Mouse (Mus musculus) neural tube, embryonic 15.5 days (tissue): ENCODE results near the gene Ip6k2. TPM values are rescaled to one million over a fixed set of nuclear protein-coding genes. Genes with fewer than 3 reads are reported as not detected.

Experiments
- ATAC-seq: fragments of 200-750 bp; cut with Nextera tagmentation; 2 replicates; pipeline ENCODE4 v1.8.0; 2017; ENCODE audit warnings: mild to moderate bottlenecking, moderate TSS enrichment, moderate library complexity; ENCODE audit not compliant: low FRiP score
- H3K27ac ChIP-seq: fragments of 300-500 bp; sonication (generic); replicated peaks from 2 replicates; pipeline ENCODE4 v1.5.1; 2015; ENCODE audit warnings: mild to moderate bottlenecking, inconsistent platforms
- H3K27me3 ChIP-seq: fragments of 300-500 bp; sonication (generic); replicated peaks from 2 replicates; pipeline ENCODE4 v1.6.1; 2015; ENCODE audit warnings: inconsistent platforms
- H3K36me3 ChIP-seq: fragments of 300-500 bp; sonication (generic); 2 replicates; pipeline ENCODE4 v1.6.1; 2015; ENCODE audit warnings: inconsistent platforms
- H3K4me1 ChIP-seq: fragments of 300-500 bp; sonication (generic); 2 replicates; pipeline ENCODE4 v1.6.1; 2015; ENCODE audit warnings: inconsistent platforms
- H3K4me2 ChIP-seq: fragments of 300-500 bp; sonication (generic); 2 replicates; pipeline ENCODE4 v1.6.1; 2015; ENCODE audit warnings: inconsistent platforms, mild to moderate bottlenecking, moderate library complexity
- H3K4me3 ChIP-seq: fragments of 300-500 bp; sonication (generic); replicated peaks from 2 replicates; pipeline ENCODE4 v1.5.1; 2015; ENCODE audit warnings: mild to moderate bottlenecking, inconsistent platforms
- H3K9ac ChIP-seq: fragments of 300-500 bp; sonication (generic); replicated peaks from 2 replicates; pipeline ENCODE4 v1.6.1; 2015; ENCODE audit warnings: mild to moderate bottlenecking, inconsistent platforms
- H3K9me3 ChIP-seq: fragments of 300-500 bp; sonication (generic); replicated peaks from 2 replicates; pipeline ENCODE4 v1.6.1; 2016; ENCODE audit warnings: inconsistent platforms
- WGBS: fragments of 180-500 bp; shearing (Covaris S2); methylation state at CpG from one replicate; pipeline ENCODE4 v1.1.7; 2015; ENCODE audit warnings: mixed read lengths; 5-methylcytosine and 5-hydroxymethylcytosine counted together
- polyA plus RNA-seq: library from polyadenylated mRNA; unstranded; fragments of >200 nt; fragmentation: Nextera tagmentation; extraction: Ambion mirVana; gene quantifications from 2 replicates; pipeline ENCODE4 v1.2.1, GENCODE M21; 2015

Gene Ip6k2
- polyA plus RNA-seq, 1 experiment from 2014 or later, result 210 TPM

DNA sequence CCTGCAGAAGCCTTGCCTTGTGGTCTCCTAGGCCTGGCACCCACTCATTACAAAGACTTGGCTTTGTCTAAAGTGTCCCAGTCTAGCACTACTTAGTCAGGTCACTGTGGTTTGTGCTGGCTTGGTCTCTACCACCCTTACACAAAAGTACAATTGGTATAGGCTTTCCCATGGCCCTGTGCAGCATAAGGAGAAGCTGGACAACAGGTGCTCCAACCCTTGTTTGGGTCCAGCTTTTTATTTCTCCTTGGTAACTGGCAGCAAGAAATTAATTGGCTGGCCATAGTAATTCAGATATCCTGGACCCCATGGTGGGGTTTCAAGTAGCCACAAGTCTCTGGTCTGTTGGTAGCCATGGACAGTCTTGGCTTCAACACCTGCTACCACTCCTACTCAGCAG is 22.8 kb downstream of the Ip6k2 start:
- Histone ChIP-seq H3K27ac (no peak overlapping the region), H3K4me3 (no peak overlapping the region), H3K36me3 (peaks cover 67% of the 10 kb centered on the region), H3K4me2 (no peak overlapping the region), H3K27me3 (no peaks in the 10 kb centered on the region), H3K4me1 (peaks cover 27% of the 10 kb centered on the region), H3K9me3 (no peaks in the 10 kb centered on the region), H3K9ac (no peak overlapping the region)
- no peak for ATAC-seq

DNA sequence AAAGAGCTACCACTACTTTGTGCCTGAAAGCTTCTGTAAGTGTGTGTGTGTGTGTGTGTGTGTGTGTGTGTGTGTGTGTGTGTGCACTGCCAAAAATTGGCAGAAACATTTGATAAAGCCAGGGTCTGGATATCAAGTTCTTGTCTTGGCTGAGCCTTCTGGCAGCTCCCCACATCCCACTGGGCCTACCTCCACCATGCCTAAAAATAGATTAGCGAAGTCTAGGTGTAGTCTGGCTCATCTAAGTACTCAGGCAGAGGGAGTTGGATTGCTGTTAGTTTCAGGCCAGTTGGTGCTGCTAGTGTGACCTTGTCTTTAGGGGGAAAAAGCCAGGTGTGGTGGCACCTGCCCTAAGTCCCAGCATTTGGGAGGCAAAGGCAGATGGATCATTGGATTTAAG is 23.2 kb downstream of the Ip6k2 start:
- no peak overlapping the region for H3K4me3 ChIP-seq
- peaks cover 67% of the 10 kb centered on the region for H3K36me3 ChIP-seq
- H3K4me2 ChIP-seq, result no peak overlapping the region
- H3K9me3 ChIP-seq, result no peaks in the 10 kb centered on the region
- whole genome bisulfite sequencing, result 88% methylated on average over 1 of the region's 1 CpGs
- no peaks in the 10 kb centered on the region for H3K27me3 ChIP-seq
- 0 out of 2 replicates have a peak overlapping the region, but pooled peaks have one; percentile 85 for H3K27ac ChIP-seq
- ATAC-seq, result no peak
- peaks cover 27% of the 10 kb centered on the region for H3K4me1 ChIP-seq
- no peak overlapping the region for H3K9ac ChIP-seq

DNA sequence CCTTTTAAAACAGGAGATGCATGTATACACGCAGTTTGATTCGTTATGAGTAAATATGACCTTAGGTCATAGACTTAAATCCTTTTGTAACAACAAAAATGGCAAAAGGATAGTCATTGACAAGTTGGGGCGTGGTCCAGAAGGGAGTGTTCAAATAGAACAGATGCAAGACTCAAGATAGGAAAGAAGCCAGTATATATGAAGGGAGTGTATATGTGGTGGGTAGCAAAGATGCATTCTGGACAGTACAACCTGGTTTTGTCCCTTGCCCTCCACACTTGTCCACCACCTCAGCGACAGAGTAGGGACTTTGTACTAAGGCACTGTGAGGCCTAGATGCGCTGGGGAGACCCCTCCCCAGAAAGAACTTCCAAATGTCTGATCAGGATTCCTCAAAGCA is 24.1 kb downstream of the Ip6k2 start:
- WGBS, result 84% methylated on average over 5 of the region's 5 CpGs
- H3K27me3 ChIP-seq, result no peaks in the 10 kb centered on the region
- no peaks in the 10 kb centered on the region for H3K9me3 ChIP-seq
- peak overlapping the region; percentile 85; the same call in 1 of the 2 replicates for H3K27ac ChIP-seq
- H3K36me3 ChIP-seq, result peaks cover 67% of the 10 kb centered on the region
- H3K4me1 ChIP-seq, result peaks cover 27% of the 10 kb centered on the region
- ATAC-seq, result no peak
- H3K4me2 ChIP-seq, result 0 out of 2 replicates have a peak overlapping the region, but pooled peaks have one; percentile 83
- peak overlapping the region; percentile 86; the same call in 1 of the 2 replicates for H3K4me3 ChIP-seq
- H3K9ac ChIP-seq, result no peak overlapping the region

DNA sequence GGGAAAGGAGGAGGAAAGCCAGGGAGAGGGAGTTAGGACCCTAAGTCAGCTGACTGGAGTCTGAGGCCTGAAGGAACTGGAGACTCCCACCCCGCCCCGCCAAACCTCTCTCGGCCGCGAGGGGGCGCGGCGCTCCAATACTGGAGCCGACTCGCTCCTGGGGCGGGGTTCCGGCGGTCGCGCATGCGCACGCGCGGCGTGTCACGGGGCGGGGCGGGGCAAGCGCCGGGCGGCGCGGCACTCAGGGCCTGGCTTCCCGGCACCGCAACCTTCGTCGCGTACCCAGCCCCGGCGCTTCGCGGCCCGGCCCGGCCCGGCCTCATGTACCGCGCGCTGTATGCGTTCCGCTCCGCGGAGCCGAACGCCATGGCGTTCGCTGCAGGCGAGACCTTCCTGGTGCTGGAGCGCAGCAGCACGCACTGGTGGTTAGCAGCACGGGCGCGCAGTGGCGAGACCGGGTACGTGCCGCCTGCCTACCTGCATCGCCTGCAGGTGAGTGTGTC is 24.6 kb downstream of the Ip6k2 start, which contains the start of gene Nckipsd:
TSS of gene Nckipsd (plus strand) at position 206 of the 503 bp plus-strand sequence.
- Histone ChIP-seq H3K4me2 (peak within 1 kb of the TSS; percentile 83), H3K9ac (peak within 1 kb of the TSS; percentile 93), H3K27me3 (no peaks in the 10 kb centered on the region), H3K4me1 (peaks cover 27% of the 10 kb centered on the region), H3K27ac (peak within 1 kb of the TSS; percentile 85), H3K9me3 (no peaks in the 10 kb centered on the region), H3K4me3 (peak within 1 kb of the TSS; percentile 86), H3K36me3 (peaks cover 69% of the 10 kb centered on the region)
- WGBS, result under 1% methylated on average over 62 of the region's 62 CpGs
- ATAC-seq, result peak; percentile 89

DNA sequence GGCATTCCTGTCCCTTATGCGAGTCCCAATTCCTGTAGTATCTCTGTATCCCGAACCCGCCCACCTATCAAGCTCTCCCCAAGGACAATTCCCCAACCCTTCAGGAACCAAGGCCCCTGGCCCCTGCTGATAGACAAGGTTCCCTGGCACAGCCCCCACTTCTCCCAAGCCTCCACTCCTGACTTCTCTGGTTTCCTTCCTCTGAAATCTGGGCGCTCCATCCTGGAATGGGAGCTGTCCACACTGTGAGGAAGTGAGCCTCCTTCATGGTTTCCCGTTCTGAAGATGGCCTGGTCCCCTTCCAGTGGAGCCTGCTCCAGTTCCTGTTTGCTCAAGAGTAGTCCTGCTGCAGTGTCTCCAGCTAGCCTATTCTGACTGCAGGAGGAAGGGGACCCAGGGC is 25.6 kb downstream of the Ip6k2 start:
- Histone ChIP-seq H3K4me3 (peak overlapping the region; percentile 86), H3K36me3 (peaks cover 69% of the 10 kb centered on the region), H3K27ac (no peak overlapping the region), H3K27me3 (no peaks in the 10 kb centered on the region), H3K9ac (peak overlapping the region; percentile 93), H3K4me2 (peak overlapping the region; percentile 83), H3K4me1 (peaks cover 27% of the 10 kb centered on the region), H3K9me3 (no peaks in the 10 kb centered on the region)
- 65% methylated on average over 5 of the region's 5 CpGs for WGBS
- ATAC-seq, result no peak

DNA sequence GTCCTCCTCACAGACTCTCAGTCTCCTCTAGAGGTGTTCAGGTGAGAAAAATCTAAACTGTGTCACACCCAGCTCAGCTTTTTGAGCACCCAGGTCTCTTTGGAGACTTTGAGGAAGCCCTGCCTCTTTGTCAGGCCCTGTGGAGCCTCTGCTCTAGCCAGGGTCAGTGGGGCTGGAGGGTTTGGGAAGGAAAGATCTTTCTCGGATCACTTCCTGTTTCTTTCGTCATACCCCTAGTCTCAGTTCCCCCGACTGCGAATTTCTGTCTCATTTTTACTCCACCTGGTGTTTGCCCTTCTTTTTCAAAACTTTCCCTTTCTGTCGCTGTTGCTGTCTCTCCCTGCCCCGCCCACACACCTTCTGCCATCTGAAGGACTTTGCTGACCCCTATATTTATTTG is 26.1 kb downstream of the Ip6k2 start:
- no peak overlapping the region for H3K4me2 ChIP-seq

DNA sequence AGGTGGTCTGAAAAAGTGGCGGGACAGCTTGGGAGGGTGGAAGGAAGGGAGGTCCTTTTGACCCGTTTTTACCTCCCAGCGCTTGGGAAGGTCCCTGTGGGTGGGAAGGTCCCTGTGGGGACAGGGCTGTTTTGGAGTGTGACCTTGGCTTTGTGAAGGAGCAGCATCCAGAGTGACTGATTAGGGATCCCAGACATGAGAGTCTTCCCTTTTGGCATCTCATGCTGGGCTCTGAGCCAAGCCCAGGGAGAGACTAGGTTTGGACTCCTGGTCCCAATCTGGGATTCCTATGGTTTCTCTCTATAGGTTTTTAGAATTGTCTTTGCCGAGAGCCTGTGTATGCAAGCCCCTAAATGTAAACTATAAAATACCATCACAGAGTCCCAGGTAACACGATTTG is 26.9 kb downstream of the Ip6k2 start:
- H3K36me3 ChIP-seq, result peaks cover 69% of the 10 kb centered on the region

More for the DNA sequence above, 26.1 kb downstream of the Ip6k2 start:
- peaks cover 27% of the 10 kb centered on the region for H3K4me1 ChIP-seq
- H3K27ac ChIP-seq, result no peak overlapping the region
- no peak overlapping the region for H3K9ac ChIP-seq
- no peaks in the 10 kb centered on the region for H3K27me3 ChIP-seq
- H3K4me3 ChIP-seq, result no peak overlapping the region
- no peak for ATAC-seq
- H3K36me3 ChIP-seq, result peaks cover 69% of the 10 kb centered on the region
- 84% methylated on average over 6 of the region's 6 CpGs for WGBS
- no peaks in the 10 kb centered on the region for H3K9me3 ChIP-seq

DNA sequence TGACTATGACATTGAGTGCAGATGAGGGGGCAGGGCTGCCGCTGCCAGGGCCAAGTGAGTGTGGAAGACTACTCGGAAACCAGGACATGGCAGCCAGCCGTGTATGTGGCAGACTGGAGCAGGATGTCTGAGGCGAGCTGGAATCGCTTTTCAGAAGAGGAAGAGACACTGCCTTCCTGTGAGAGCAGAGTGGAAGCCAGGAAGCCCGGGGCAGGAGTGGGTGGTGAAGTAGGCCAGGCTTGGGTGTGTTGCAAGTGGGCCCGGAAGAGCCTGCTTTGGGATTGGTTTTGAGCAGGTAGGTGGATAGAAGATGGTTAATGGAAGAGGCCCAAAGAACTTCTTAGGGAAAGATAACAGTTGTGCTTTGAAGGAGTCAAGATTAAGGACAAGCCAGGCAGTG is 32.0 kb downstream of the Ip6k2 start:
- Histone ChIP-seq H3K9ac (no peak overlapping the region), H3K4me3 (no peak overlapping the region), H3K27ac (no peak overlapping the region), H3K36me3 (peaks cover 76% of the 10 kb centered on the region), H3K9me3 (no peaks in the 10 kb centered on the region), H3K27me3 (no peaks in the 10 kb centered on the region), H3K4me1 (peaks cover 5% of the 10 kb centered on the region), H3K4me2 (no peak overlapping the region)
- 93% methylated on average over 7 of the region's 7 CpGs for WGBS
- ATAC-seq, result no peak

More for the DNA sequence above, 26.9 kb downstream of the Ip6k2 start:
- Histone ChIP-seq H3K27ac (no peak overlapping the region), H3K4me3 (no peak overlapping the region), H3K4me1 (peaks cover 27% of the 10 kb centered on the region), H3K27me3 (no peaks in the 10 kb centered on the region), H3K9me3 (no peaks in the 10 kb centered on the region), H3K4me2 (no peak overlapping the region), H3K9ac (0 out of 2 replicates have a peak overlapping the region, but pooled peaks have one; percentile 26)
- 88% methylated on average over 5 of the region's 5 CpGs for WGBS
- ATAC-seq, result no peak

DNA sequence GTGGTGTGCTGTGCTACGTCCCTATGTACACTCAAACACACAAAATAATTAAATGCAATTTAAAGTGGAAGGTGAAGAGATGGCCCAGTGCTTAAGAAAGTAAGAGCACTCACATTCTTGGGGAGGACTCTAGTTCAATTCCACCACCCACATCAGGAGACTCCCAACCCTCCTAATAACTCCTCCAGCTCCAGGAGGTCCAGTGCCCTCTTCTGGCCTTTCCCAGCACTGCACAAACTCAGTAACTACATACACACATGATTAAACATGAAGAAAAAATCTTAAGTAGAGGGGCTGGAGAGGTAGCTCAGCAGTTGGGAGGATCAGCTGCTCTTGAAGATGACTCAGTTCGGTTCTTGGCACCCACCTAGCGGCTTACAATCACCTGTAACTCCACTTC is 35.9 kb downstream of the Ip6k2 start:
- Histone ChIP-seq H3K4me2 (no peak overlapping the region), H3K9me3 (no peaks in the 10 kb centered on the region), H3K36me3 (peaks cover 38% of the 10 kb centered on the region), H3K27me3 (no peaks in the 10 kb centered on the region; the same call in 1 of the 2 replicates), H3K4me1 (peaks cover 11% of the 10 kb centered on the region), H3K9ac (no peak overlapping the region), H3K4me3 (no peak overlapping the region), H3K27ac (no peak overlapping the region)
- WGBS, result 61% methylated on average over 3 of the region's 3 CpGs
- no peak for ATAC-seq

DNA sequence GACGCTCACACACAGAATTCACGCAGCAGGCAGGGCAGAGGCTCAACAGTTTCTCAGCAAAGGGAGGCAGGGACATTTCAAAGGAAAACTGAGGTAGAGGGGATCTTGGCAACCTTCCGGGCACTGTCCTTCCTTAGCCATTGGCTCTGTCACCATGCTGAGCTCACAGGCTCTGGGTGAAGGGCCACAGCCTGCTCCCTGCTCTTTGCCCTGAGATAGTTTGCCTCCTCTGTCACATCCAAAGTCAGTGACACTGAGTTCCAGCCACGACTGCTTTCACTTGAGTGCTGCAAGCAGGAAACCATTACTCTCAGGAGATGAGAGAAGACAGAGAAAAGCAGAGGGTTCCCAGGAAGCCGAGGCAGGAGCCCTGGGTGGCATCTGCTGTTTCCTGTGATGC is 36.5 kb downstream of the Ip6k2 start:
- Histone ChIP-seq H3K27me3 (no peaks in the 10 kb centered on the region; the same call in 1 of the 2 replicates), H3K4me1 (peaks cover 12% of the 10 kb centered on the region), H3K9ac (no peak overlapping the region), H3K4me2 (no peak overlapping the region), H3K4me3 (no peak overlapping the region), H3K9me3 (no peaks in the 10 kb centered on the region), H3K36me3 (peaks cover 32% of the 10 kb centered on the region), H3K27ac (no peak overlapping the region)
- 70% methylated on average over 5 of the region's 5 CpGs for WGBS
- ATAC-seq, result no peak

DNA sequence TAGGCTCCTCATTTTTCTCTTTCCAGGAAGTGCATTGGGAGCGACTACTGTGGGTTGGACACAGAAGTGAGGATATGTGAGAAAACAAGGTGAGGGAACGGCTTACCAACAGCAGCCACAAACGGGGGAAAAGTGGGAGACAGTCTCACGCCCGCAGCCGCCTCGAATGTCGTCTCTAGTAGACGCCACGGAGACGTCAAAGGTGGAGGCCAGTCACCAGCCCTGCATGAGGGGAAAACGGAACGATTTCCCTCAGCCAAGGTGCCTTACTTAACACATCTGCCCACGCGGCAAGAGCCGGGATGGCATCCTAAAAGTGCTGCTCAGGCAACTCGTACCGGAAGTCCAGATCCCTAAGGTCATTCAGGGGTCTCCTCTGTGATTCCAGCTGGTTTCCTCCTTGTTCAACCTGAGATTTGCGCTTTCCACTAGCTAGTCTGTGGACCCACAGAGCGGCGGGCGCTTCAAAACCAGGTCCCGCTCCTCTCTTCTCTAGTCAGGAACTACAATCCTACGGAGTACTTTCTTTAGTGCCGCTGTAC is 40.6 kb downstream of the Ip6k2 start:
- WGBS, result 4% methylated on average over 25 of the region's 25 CpGs
- peaks cover 13% of the 10 kb centered on the region for H3K36me3 ChIP-seq
- no peaks in the 10 kb centered on the region for H3K9me3 ChIP-seq
- H3K9ac ChIP-seq, result peak overlapping the region; percentile 43
- peaks cover 16% of the 10 kb centered on the region for H3K27me3 ChIP-seq
- ATAC-seq, result no peak
- H3K4me2 ChIP-seq, result peak overlapping the region; percentile 92
- H3K4me1 ChIP-seq, result peaks cover 39% of the 10 kb centered on the region
- H3K4me3 ChIP-seq, result peak overlapping the region; percentile 61
- peak overlapping the region; percentile 89 for H3K27ac ChIP-seq

DNA sequence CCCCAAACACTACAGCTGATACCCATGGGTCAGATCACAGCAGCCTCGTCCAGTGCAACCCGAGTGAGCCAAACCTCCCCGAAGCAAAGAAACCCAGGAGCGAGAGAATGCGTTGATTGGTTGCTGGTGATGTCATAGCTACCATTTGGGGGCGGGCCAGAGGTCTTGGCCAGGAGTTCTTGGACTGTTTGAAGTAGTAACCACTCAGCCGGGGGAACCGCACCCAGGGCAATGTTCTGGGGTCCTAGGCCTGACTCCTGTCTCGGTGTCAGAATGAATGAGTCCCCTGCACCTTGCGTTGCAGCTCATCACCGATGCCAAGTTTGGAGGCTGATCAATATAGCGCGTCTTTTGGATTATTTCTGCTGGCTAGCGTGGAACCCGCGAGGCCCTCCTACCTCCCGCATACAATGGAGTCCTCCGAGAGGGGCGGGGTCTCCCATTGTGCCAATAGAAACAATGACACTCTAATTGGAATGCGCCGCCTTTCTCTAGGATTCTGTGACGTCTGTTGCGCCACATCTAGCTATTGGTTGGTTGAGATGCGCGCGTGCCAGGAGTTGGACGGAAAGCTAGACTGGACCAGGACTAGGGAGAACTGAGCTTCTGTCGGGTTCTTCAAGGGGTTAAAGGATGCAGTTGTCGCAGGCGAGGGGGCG is 41.3 kb downstream of the Ip6k2 start:
- peak overlapping the region; percentile 61 for H3K4me3 ChIP-seq
- H3K4me2 ChIP-seq, result peak overlapping the region; percentile 92
- H3K9me3 ChIP-seq, result no peaks in the 10 kb centered on the region
- H3K4me1 ChIP-seq, result peaks cover 46% of the 10 kb centered on the region
- under 1% methylated on average over 31 of the region's 31 CpGs for WGBS
- H3K27me3 ChIP-seq, result peaks cover 19% of the 10 kb centered on the region
- H3K36me3 ChIP-seq, result peaks cover 20% of the 10 kb centered on the region
- ATAC-seq, result peak; percentile 93
- H3K9ac ChIP-seq, result peak overlapping the region; percentile 81
- peak overlapping the region; percentile 89 for H3K27ac ChIP-seq
